Mouse (Mus musculus): ENCODE data around the gene Hist1h4f. TPM values are rescaled to one million over a fixed set of nuclear protein-coding genes. Genes with fewer than 3 reads are reported as not detected.

Hist1h4f gene
- total and polyA plus RNA-seq, 2 experiments = 77.8 TPM; not detected in 1

- H3K4me3 ChIP-seq (ENCODE audit: insufficient read depth, low read depth, low read length) = peak overlapping the region; percentile 56
- peak; percentile 73 for DNase-seq (ENCODE audit: extremely low read depth, low read depth, low spot score)
- peaks cover 11% of the 10 kb centered on the region for H3K4me1 ChIP-seq (ENCODE audit: control insufficient read depth, insufficient read depth, low read length)
- H3K9ac ChIP-seq (ENCODE audit: low read depth, low read length) = peak overlapping the region; percentile 47
- no peaks in the 10 kb centered on the region for H3K79me2 ChIP-seq (ENCODE audit: control insufficient read depth, insufficient read depth, low read length)
- WGBS = under 1% methylated on average over 20 of the region's 20 CpGs
- TF ChIP-seq POLR2A (IDR thresholded peaks at IDR 0.05; ENCODE audit: extremely low read depth, insufficient read depth, low read length) (no peak), CTCF (IDR thresholded peaks at IDR 0.05; ENCODE audit: low read depth, low read length) (no peak)
- H3K27ac ChIP-seq (replicated peaks; ENCODE audit: insufficient read depth, low read depth, low read length) = peak overlapping the region; percentile 52
- H3K36me3 ChIP-seq (ENCODE audit: control insufficient read depth, insufficient read depth, low read length) = no peaks in the 10 kb centered on the region
- H3K27me3 ChIP-seq (ENCODE audit: control insufficient read depth, insufficient read depth, low read length) = no peaks in the 10 kb centered on the region
Observed at GRCm38 (mm10) chr13:23530181-23530900, 21.1 kb downstream of the Hist1h4f start.

DNA sequence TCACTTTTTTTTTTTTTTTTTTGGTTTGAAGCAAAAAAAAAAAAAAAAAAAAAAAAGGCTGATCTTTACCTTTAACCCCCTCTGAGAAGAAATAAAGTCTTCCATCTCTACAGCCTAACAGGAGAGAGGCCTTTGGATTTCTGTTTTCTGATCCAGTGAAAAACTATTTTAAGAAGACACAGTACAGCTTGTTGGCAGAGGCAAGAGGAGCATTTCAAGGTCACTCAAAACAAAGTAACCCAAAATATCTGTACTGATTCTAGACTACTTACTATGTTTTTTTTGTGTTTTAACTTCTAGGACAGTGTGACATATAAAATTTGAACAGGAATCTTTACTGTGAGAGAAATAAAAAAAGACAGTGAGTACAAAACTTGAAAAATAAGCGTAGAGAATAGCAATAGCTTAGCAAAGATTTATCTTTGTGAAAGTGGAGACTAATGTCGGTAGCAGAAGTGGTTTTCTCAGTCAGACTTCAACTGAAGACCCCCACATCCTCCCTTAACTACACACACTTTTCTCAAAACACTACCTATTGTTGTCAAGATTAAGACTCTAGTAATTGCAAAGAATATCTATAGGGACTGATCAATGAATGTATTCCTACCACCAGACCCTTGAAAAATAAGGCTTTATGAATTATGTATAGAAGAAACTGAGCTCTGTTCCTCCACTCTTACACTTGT lies 21.8 kb downstream of the Hist1h4f start:
- no peaks in the 10 kb centered on the region for H3K36me3 ChIP-seq (ENCODE audit: control insufficient read depth, insufficient read depth, low read length)
- 33% methylated on average over 2 of the region's 2 CpGs for WGBS
- H3K9ac ChIP-seq (ENCODE audit: low read depth, low read length) = no peak overlapping the region
- H3K79me2 ChIP-seq (ENCODE audit: control insufficient read depth, insufficient read depth, low read length) = no peaks in the 10 kb centered on the region
- no peak for DNase-seq (ENCODE audit: extremely low read depth, low read depth, low spot score)
- H3K27me3 ChIP-seq (ENCODE audit: control insufficient read depth, insufficient read depth, low read length) = no peaks in the 10 kb centered on the region
- H3K4me1 ChIP-seq (ENCODE audit: control insufficient read depth, insufficient read depth, low read length) = peaks cover 11% of the 10 kb centered on the region
- no peak overlapping the region for H3K27ac ChIP-seq (replicated peaks; ENCODE audit: insufficient read depth, low read depth, low read length)
- no peak for TF ChIP-seq CTCF (IDR thresholded peaks at IDR 0.05; ENCODE audit: low read depth, low read length)
- no peak for TF ChIP-seq POLR2A (IDR thresholded peaks at IDR 0.05; ENCODE audit: extremely low read depth, insufficient read depth, low read length)
- H3K4me3 ChIP-seq (ENCODE audit: insufficient read depth, low read depth, low read length) = peak overlapping the region; percentile 29; the same call in 1 of the 2 replicates

DNA sequence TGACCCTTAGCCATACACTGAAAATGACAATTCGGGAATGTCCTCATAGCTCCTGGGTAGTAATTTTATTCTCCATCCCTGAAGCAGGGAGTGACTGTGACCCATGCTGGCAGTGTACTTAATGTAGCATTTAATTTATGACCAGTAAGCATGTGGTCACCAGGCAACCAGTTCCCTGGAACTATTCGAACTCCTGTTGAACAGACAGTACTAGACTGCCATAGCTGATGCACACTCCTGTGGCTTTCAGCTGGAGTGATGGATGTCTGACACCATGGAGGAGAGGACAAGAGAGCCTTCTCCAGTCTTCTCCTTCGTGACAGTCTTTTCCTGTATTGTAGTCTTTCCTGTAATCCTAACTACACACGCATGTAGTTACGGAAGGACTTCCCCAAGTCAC lies 22.4 kb downstream of the Hist1h4f start:
- H3K9ac ChIP-seq (ENCODE audit: low read depth, low read length) = no peak overlapping the region
- DNase-seq (ENCODE audit: extremely low read depth, low read depth, low spot score) = no peak
- H3K79me2 ChIP-seq (ENCODE audit: control insufficient read depth, insufficient read depth, low read length) = no peaks in the 10 kb centered on the region
- H3K27ac ChIP-seq (replicated peaks; ENCODE audit: insufficient read depth, low read depth, low read length) = no peak overlapping the region
- no peaks in the 10 kb centered on the region for H3K36me3 ChIP-seq (ENCODE audit: control insufficient read depth, insufficient read depth, low read length)
- H3K4me1 ChIP-seq (ENCODE audit: control insufficient read depth, insufficient read depth, low read length) = peaks cover 7% of the 10 kb centered on the region
- TF ChIP-seq CTCF (IDR thresholded peaks at IDR 0.05; ENCODE audit: low read depth, low read length) (no peak), POLR2A (IDR thresholded peaks at IDR 0.05; ENCODE audit: extremely low read depth, insufficient read depth, low read length) (no peak)
- WGBS = 93% methylated on average over 5 of the region's 5 CpGs
- no peaks in the 10 kb centered on the region for H3K27me3 ChIP-seq (ENCODE audit: control insufficient read depth, insufficient read depth, low read length)
- no peak overlapping the region for H3K4me3 ChIP-seq (ENCODE audit: insufficient read depth, low read depth, low read length)

DNA sequence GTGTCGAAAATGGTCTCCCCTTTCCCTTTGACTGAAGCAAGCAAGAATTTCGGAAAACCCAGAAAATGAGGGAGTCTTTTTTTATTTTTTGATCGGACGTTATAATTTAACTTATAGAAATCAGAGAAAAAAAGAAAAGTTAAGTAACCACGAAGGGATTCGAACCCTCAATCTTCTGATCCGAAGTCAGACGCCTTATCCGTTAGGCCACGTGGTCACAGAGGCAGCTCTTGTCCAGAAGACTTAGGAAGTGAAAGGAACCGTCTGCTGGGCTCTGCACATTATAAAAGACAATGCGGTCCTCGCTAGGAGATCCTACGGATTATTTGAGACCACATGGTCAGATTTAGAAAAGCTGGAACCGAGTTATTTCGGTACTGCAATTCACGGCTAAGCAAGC lies 25.1 kb downstream of the Hist1h4f start:
- WGBS = 1% methylated on average over 17 of the region's 17 CpGs
- Histone ChIP-seq H3K4me3 (ENCODE audit: insufficient read depth, low read depth, low read length) (peak overlapping the region; percentile 31), H3K27me3 (ENCODE audit: control insufficient read depth, insufficient read depth, low read length) (no peaks in the 10 kb centered on the region), H3K27ac (replicated peaks; ENCODE audit: insufficient read depth, low read depth, low read length) (no peak overlapping the region), H3K9ac (ENCODE audit: low read depth, low read length) (peak overlapping the region; percentile 55; the same call in 1 of the 2 replicates), H3K36me3 (ENCODE audit: control insufficient read depth, insufficient read depth, low read length) (no peaks in the 10 kb centered on the region), H3K4me1 (ENCODE audit: control insufficient read depth, insufficient read depth, low read length) (no peaks in the 10 kb centered on the region), H3K79me2 (ENCODE audit: control insufficient read depth, insufficient read depth, low read length) (no peaks in the 10 kb centered on the region)
- TF ChIP-seq POLR2A (IDR thresholded peaks at IDR 0.05; ENCODE audit: extremely low read depth, insufficient read depth, low read length) = no peak
- TF ChIP-seq CTCF (IDR thresholded peaks at IDR 0.05; ENCODE audit: low read depth, low read length) = no peak
- peak; percentile 67 for DNase-seq (ENCODE audit: extremely low read depth, low read depth, low spot score)

DNA sequence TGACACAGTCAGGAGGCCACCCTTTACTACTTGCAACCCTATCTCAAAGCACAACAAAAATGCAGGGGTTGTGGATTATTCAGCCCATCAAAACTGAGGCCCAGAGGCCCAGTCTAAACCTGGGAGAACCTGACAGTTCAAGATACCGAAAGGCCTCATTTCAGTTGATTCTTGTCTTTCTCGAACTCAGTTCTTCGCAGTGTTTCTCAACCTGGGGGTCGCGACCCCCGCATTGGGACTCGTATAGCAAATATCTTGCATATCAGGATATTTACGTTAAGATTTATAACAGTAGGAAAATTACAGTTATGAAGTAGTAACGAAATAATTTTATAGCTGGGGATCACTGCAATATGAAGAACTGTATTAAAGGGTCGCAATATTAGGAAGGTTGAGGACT lies 25.5 kb downstream of the Hist1h4f start:
- 5% methylated on average over 10 of the region's 10 CpGs for WGBS
- H3K79me2 ChIP-seq (ENCODE audit: control insufficient read depth, insufficient read depth, low read length) = no peaks in the 10 kb centered on the region
- H3K4me1 ChIP-seq (ENCODE audit: control insufficient read depth, insufficient read depth, low read length) = no peaks in the 10 kb centered on the region
- no peak overlapping the region for H3K27ac ChIP-seq (replicated peaks; ENCODE audit: insufficient read depth, low read depth, low read length)
- no peak for DNase-seq (ENCODE audit: extremely low read depth, low read depth, low spot score)
- no peaks in the 10 kb centered on the region for H3K27me3 ChIP-seq (ENCODE audit: control insufficient read depth, insufficient read depth, low read length)
- H3K36me3 ChIP-seq (ENCODE audit: control insufficient read depth, insufficient read depth, low read length) = no peaks in the 10 kb centered on the region
- H3K9ac ChIP-seq (ENCODE audit: low read depth, low read length) = no peak overlapping the region
- no peak overlapping the region for H3K4me3 ChIP-seq (ENCODE audit: insufficient read depth, low read depth, low read length)
- TF ChIP-seq CTCF (IDR thresholded peaks at IDR 0.05; ENCODE audit: low read depth, low read length) = no peak
- TF ChIP-seq POLR2A (IDR thresholded peaks at IDR 0.05; ENCODE audit: extremely low read depth, insufficient read depth, low read length) = no peak

DNA sequence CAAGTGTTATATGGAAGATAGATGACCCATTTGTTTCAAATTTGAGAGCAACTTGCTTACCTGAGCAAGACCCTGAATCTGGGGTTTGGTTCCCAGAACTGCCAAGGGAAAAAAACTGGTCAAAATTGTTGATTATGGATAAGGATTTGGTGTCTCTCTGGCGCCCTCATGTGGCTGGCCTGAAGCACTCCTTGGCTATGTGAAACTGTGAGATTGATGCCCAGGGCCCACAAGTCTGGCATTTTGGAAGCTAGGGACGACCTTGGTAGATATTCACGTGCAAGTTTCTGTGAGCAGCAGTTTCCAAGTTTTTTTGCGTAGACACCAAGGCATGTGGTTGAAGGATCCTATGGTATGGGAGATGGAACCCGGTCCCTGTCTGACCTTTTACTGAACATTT lies 26.8 kb downstream of the Hist1h4f start:
- Histone ChIP-seq H3K79me2 (ENCODE audit: control insufficient read depth, insufficient read depth, low read length) (no peaks in the 10 kb centered on the region), H3K36me3 (ENCODE audit: control insufficient read depth, insufficient read depth, low read length) (no peaks in the 10 kb centered on the region), H3K27ac (replicated peaks; ENCODE audit: insufficient read depth, low read depth, low read length) (no peak overlapping the region), H3K4me3 (ENCODE audit: insufficient read depth, low read depth, low read length) (no peak overlapping the region), H3K4me1 (ENCODE audit: control insufficient read depth, insufficient read depth, low read length) (no peaks in the 10 kb centered on the region), H3K27me3 (ENCODE audit: control insufficient read depth, insufficient read depth, low read length) (no peaks in the 10 kb centered on the region), H3K9ac (ENCODE audit: low read depth, low read length) (no peak overlapping the region)
- TF ChIP-seq CTCF (IDR thresholded peaks at IDR 0.05; ENCODE audit: low read depth, low read length) (peak; percentile 85), POLR2A (IDR thresholded peaks at IDR 0.05; ENCODE audit: extremely low read depth, insufficient read depth, low read length) (no peak)
- DNase-seq (ENCODE audit: extremely low read depth, low read depth, low spot score) = peak; percentile 74
- WGBS = 11% methylated on average over 5 of the region's 5 CpGs

All from liver, adult 2 months (tissue).